Mouse (Mus musculus) midbrain, embryonic 15.5 days (tissue): ENCODE results near the gene Ccdc78. TPM values are rescaled to one million over a fixed set of nuclear protein-coding genes. Genes with fewer than 3 reads are reported as not detected.
"Not testable (repeated sequence)": the region's sequence is repeated elsewhere in the genome, so short reads cannot be mapped to it uniquely, and the experiment has no call there.

ENCODE experiments used
- ATAC-seq: fragments of 200-750 bp; cut with Nextera tagmentation; replicated peaks from 2 replicates; pipeline ENCODE4 v1.8.0; 2017; ENCODE audit warnings: moderate TSS enrichment
- H3K27ac ChIP-seq: fragments of 300-500 bp; sonication (generic); 2 replicates; pipeline ENCODE4 v1.5.1; 2015; ENCODE audit warnings: mild to moderate bottlenecking, inconsistent platforms
- H3K27me3 ChIP-seq: fragments of 300-500 bp; sonication (generic); replicated peaks from 2 replicates; pipeline ENCODE4 v1.6.1; 2015; ENCODE audit warnings: inconsistent platforms
- H3K36me3 ChIP-seq: fragments of 300-500 bp; sonication (generic); replicated peaks from 2 replicates; pipeline ENCODE4 v1.6.1; 2015; ENCODE audit warnings: inconsistent platforms
- H3K4me1 ChIP-seq: fragments of 300-500 bp; sonication (generic); 2 replicates; pipeline ENCODE4 v1.6.1; 2015; ENCODE audit warnings: inconsistent platforms
- H3K4me2 ChIP-seq: fragments of 300-500 bp; sonication (generic); 2 replicates; pipeline ENCODE4 v1.6.1; 2015; ENCODE audit warnings: inconsistent platforms, mild to moderate bottlenecking, moderate library complexity
- H3K4me3 ChIP-seq: fragments of 300-500 bp; sonication (generic); 2 replicates; pipeline ENCODE4 v1.5.1; 2015; ENCODE audit warnings: mild to moderate bottlenecking, inconsistent platforms
- H3K9ac ChIP-seq: fragments of 300-500 bp; sonication (generic); 2 replicates; pipeline ENCODE4 v1.6.1; 2015; ENCODE audit warnings: mild to moderate bottlenecking, inconsistent platforms
- H3K9me3 ChIP-seq: fragments of 300-500 bp; sonication (generic); 2 replicates; pipeline ENCODE4 v1.6.1; 2016; ENCODE audit warnings: inconsistent platforms
- WGBS: fragments of 180-500 bp; shearing (Covaris S2); methylation state at CpG from one replicate; pipeline ENCODE4 v1.1.7; 2015; ENCODE audit warnings: mixed read lengths; 5-methylcytosine and 5-hydroxymethylcytosine counted together
- polyA plus RNA-seq: library from polyadenylated mRNA; unstranded; fragments of >200 nt; fragmentation: Nextera tagmentation; extraction: Ambion mirVana; gene quantifications from 2 replicates; pipeline ENCODE4 v1.2.1, GENCODE M21; 2015

Gene Ccdc78
- polyA plus RNA-seq, result 0.24 and 0.44 TPM in 2 replicates

DNA sequence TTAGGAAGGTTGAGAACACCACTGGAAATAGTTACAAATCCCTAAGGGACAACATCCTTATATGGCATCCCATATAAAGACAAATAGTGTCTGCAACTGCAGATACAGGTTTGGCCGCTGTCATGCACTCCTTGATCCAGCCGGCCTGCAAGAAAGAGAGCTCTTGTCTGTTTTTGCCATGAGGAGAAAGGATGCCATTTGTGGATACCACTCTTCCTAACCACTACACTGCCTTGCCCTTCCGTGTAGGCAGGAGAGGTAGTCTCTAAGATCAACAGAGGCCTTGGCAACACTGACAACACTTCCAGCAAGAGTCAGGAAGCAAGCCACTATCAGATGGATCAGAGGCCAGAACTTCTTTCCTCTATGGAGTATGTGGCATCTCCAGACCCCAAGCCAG is at the start of gene Ccdc78:
Ccdc78 (plus strand) TSS at position 301 of the 400 bp plus-strand sequence.
- Histone ChIP-seq H3K4me1 (peaks cover 33% of the 10 kb centered on the region), H3K27ac (peak within 1 kb of the TSS; percentile 89), H3K9ac (peak within 1 kb of the TSS; percentile 71), H3K4me2 (peak within 1 kb of the TSS; percentile 83), H3K27me3 (no peaks in the 10 kb centered on the region), H3K4me3 (peak within 1 kb of the TSS; percentile 74), H3K9me3 (no peaks in the 10 kb centered on the region), H3K36me3 (peaks cover 25% of the 10 kb centered on the region; the same call in 1 of the 2 replicates)
- WGBS, result 90% methylated on average over 3 of the region's 3 CpGs
- no peak for ATAC-seq

DNA sequence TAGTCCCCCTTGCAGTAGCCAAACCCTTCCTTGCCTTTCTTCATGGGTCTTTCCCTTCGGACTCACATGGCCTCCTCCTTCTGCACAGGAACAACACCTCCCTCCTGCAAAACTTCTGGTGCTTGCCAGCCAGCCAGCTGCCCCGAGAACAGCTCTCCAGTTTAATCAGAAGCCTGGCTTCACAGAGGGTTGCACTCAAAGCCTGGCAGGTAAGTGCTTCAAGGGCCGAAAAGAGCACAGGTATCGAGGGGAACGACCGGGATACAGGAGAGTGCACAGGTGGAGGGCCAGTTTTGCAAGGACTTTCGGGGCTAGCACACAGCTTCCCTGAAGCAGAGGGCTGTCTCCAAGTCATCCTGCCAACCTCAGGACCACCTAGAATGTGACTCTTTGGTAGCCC is 47.5 kb upstream of the Ccdc78 start:
- no peak for ATAC-seq
- H3K27ac ChIP-seq, result no peak overlapping the region
- H3K36me3 ChIP-seq, result no peaks in the 10 kb centered on the region
- no peaks in the 10 kb centered on the region for H3K27me3 ChIP-seq
- no peak overlapping the region for H3K4me3 ChIP-seq
- WGBS, result 81% methylated on average over 7 of the region's 7 CpGs
- H3K4me2 ChIP-seq, result no peak overlapping the region
- H3K9me3 ChIP-seq, result no peaks in the 10 kb centered on the region
- no peak overlapping the region for H3K9ac ChIP-seq
- no peaks in the 10 kb centered on the region for H3K4me1 ChIP-seq

GRCm38 (mm10) chr17:25741471-25741870 is 44.9 kb upstream of the Ccdc78 start:
- not testable (repeated sequence) for H3K9me3 ChIP-seq, H3K27me3 ChIP-seq, H3K9ac ChIP-seq, H3K4me1 ChIP-seq, H3K36me3 ChIP-seq, ATAC-seq, H3K4me3 ChIP-seq, H3K27ac ChIP-seq, H3K4me2 ChIP-seq
- WGBS, result 70% methylated on average over 12 of the region's 12 CpGs

GRCm38 (mm10) chr17:25743831-25744230 is 42.5 kb upstream of the Ccdc78 start:
- H3K36me3 ChIP-seq, result no peaks in the 10 kb centered on the region
- H3K4me3 ChIP-seq, result no peak overlapping the region
- no peak overlapping the region for H3K27ac ChIP-seq
- H3K4me2 ChIP-seq, result no peak overlapping the region
- no peak for ATAC-seq
- no peaks in the 10 kb centered on the region for H3K9me3 ChIP-seq
- no peaks in the 10 kb centered on the region for H3K4me1 ChIP-seq
- no peak overlapping the region for H3K9ac ChIP-seq
- 89% methylated on average over 9 of the region's 9 CpGs for WGBS
- H3K27me3 ChIP-seq, result no peaks in the 10 kb centered on the region

DNA sequence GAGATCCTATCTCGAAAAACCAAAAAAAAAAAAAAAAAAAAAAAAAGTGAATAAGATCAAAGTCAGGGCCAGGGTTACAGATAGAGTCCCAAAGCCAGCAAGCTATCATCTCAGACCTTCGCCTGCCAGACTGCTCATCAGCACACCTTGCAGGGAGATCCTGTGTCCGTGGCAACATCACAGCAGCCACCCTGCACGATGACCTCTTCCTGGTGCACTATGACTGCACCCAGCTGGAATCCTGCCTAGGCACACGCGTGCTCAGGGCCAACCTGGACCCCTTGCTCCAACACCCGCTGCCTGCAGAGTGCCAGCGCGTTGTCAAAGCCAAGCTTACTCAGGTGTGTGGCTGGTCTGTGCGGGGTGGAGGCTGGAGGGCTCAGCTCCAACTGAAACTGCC is 42.1 kb upstream of the Ccdc78 start:
- Histone ChIP-seq H3K27me3 (no peaks in the 10 kb centered on the region), H3K36me3 (no peaks in the 10 kb centered on the region), H3K27ac (no peak overlapping the region), H3K9me3 (no peaks in the 10 kb centered on the region), H3K4me2 (no peak overlapping the region), H3K4me3 (no peak overlapping the region), H3K9ac (no peak overlapping the region), H3K4me1 (no peaks in the 10 kb centered on the region)
- no peak for ATAC-seq
- WGBS, result 80% methylated on average over 10 of the region's 10 CpGs

- H3K9me3 ChIP-seq, result no peaks in the 10 kb centered on the region
Observed at GRCm38 (mm10) chr17:25748238-25748637, 38.1 kb upstream of the Ccdc78 start.

DNA sequence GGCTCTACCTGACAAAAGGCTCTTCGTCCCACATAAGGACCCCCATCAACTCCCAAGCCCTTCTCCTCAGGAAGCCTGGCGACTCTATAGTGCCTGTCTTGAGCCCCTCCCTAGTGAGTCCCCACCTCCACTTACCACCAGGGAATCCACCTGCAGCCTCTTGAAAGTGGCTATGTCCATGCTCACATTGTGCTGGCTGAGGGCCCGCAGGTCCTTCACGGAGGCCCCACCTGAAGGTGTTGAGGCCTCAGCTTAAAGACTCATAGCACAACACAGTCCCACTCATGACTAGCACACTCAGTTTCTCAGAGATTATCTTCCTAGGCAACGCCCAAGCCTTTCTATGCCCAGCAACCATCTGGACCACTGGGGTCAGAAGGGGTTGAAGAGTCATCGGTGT is 37.1 kb upstream of the Ccdc78 start:
- 91% methylated on average over 6 of the region's 6 CpGs for WGBS
- no peaks in the 10 kb centered on the region for H3K9me3 ChIP-seq
- no peaks in the 10 kb centered on the region for H3K27me3 ChIP-seq
- ATAC-seq, result no peak
- H3K36me3 ChIP-seq, result no peaks in the 10 kb centered on the region
- no peak overlapping the region for H3K9ac ChIP-seq
- H3K4me1 ChIP-seq, result no peaks in the 10 kb centered on the region
- no peak overlapping the region for H3K4me3 ChIP-seq
- H3K4me2 ChIP-seq, result no peak overlapping the region
- no peak overlapping the region for H3K27ac ChIP-seq

More at GRCm38 (mm10) chr17:25748238-25748637, 38.1 kb upstream of the Ccdc78 start:
- 92% methylated on average over 4 of the region's 4 CpGs for whole genome bisulfite sequencing
- Histone ChIP-seq H3K9ac (no peak overlapping the region), H3K4me1 (no peaks in the 10 kb centered on the region), H3K27me3 (no peaks in the 10 kb centered on the region), H3K36me3 (no peaks in the 10 kb centered on the region), H3K4me2 (no peak overlapping the region), H3K27ac (no peak overlapping the region), H3K4me3 (no peak overlapping the region)
- ATAC-seq, result no peak

GRCm38 (mm10) chr17:25751446-25751845 is 34.9 kb upstream of the Ccdc78 start:
- no peak overlapping the region for H3K4me2 ChIP-seq
- H3K4me3 ChIP-seq, result no peak overlapping the region
- H3K27me3 ChIP-seq, result no peaks in the 10 kb centered on the region
- no peak overlapping the region for H3K27ac ChIP-seq
- no peaks in the 10 kb centered on the region for H3K36me3 ChIP-seq
- no peaks in the 10 kb centered on the region for H3K9me3 ChIP-seq
- H3K9ac ChIP-seq, result no peak overlapping the region
- WGBS, result 46% methylated on average over 5 of the region's 5 CpGs
- ATAC-seq, result no peak
- H3K4me1 ChIP-seq, result no peaks in the 10 kb centered on the region

GRCm38 (mm10) chr17:25754241-25754640 is 32.1 kb upstream of the Ccdc78 start, which contains the start of gene Msln:
TSS of gene Msln (minus strand) at chr17:25754378.
- 89% methylated on average over 9 of the region's 9 CpGs for WGBS
- Histone ChIP-seq H3K9me3 (no peaks in the 10 kb centered on the region), H3K9ac (no peak within 1 kb of the TSS), H3K4me3 (no peak within 1 kb of the TSS), H3K27me3 (no peaks in the 10 kb centered on the region), H3K4me1 (no peaks in the 10 kb centered on the region), H3K4me2 (no peak within 1 kb of the TSS), H3K27ac (no peak within 1 kb of the TSS), H3K36me3 (no peaks in the 10 kb centered on the region)
- ATAC-seq, result no peak

GRCm38 (mm10) chr17:25755086-25755485 is 31.3 kb upstream of the Ccdc78 start:
- Histone ChIP-seq H3K4me3 (no peak overlapping the region), H3K36me3 (no peaks in the 10 kb centered on the region), H3K27ac (no peak overlapping the region), H3K4me1 (no peaks in the 10 kb centered on the region), H3K9me3 (no peaks in the 10 kb centered on the region), H3K4me2 (no peak overlapping the region), H3K9ac (no peak overlapping the region), H3K27me3 (no peaks in the 10 kb centered on the region)
- no peak for ATAC-seq
- 82% methylated on average over 4 of the region's 4 CpGs for WGBS

- Histone ChIP-seq H3K9ac (no peak overlapping the region), H3K4me1 (no peaks in the 10 kb centered on the region), H3K9me3 (no peaks in the 10 kb centered on the region), H3K36me3 (no peaks in the 10 kb centered on the region), H3K4me3 (no peak overlapping the region), H3K4me2 (no peak overlapping the region), H3K27ac (no peak overlapping the region), H3K27me3 (no peaks in the 10 kb centered on the region)
- 74% methylated on average over 4 of the region's 4 CpGs for WGBS
- no peak for ATAC-seq
Observed at GRCm38 (mm10) chr17:25755627-25756377, 30.6 kb upstream of the Ccdc78 start.

GRCm38 (mm10) chr17:25756378-25757242 is 29.8 kb upstream of the Ccdc78 start:
- Histone ChIP-seq H3K4me3 (no peak overlapping the region), H3K4me1 (no peaks in the 10 kb centered on the region), H3K36me3 (no peaks in the 10 kb centered on the region), H3K9ac (no peak overlapping the region), H3K9me3 (no peaks in the 10 kb centered on the region), H3K27ac (no peak overlapping the region), H3K27me3 (no peaks in the 10 kb centered on the region), H3K4me2 (no peak overlapping the region)
- no peak for ATAC-seq
- WGBS, result 83% methylated on average over 9 of the region's 9 CpGs
